Mouse (Mus musculus) MEL (cell line): Measurements from ENCODE around the gene Sipa1l1.

Source experiments
- CTCF ChIP-seq, 3 experiments: IDR thresholded peaks in 2 of 3; conservative IDR thresholded peaks in 1 of 3; 2 replicates each; pipeline ENCODE4 v1.5.1; 2011 to 2012; ENCODE audit warnings: low read length in 3 of 3, low read depth in 2 of 3, mild to moderate bottlenecking in 2 of 3, improper control_type of control experiment in 1 of 3, inconsistent platforms in 1 of 3, mixed read lengths in 1 of 3, moderate library complexity in 1 of 3; ENCODE audit not compliant: control insufficient read depth in 1 of 3, insufficient read depth in 1 of 3, poor library complexity in 1 of 3, severe bottlenecking in 1 of 3
- ETS1 ChIP-seq: IDR thresholded peaks from 2 replicates; pipeline ENCODE4 v1.6.1; 2012; ENCODE audit warnings: low read depth, mild to moderate bottlenecking, inconsistent platforms, low read length, improper control_type of control experiment, moderate library complexity
- GABPA ChIP-seq: IDR thresholded peaks from 2 replicates; pipeline ENCODE4 v1.6.1; 2012; ENCODE audit warnings: low read depth, mild to moderate bottlenecking, inconsistent platforms, low read length, improper control_type of control experiment, moderate library complexity
- GATA1 ChIP-seq: IDR thresholded peaks from 2 replicates; pipeline ENCODE4 v1.6.1; 2011; ENCODE audit warnings: low read depth, low read length, improper control_type of control experiment
- JUND ChIP-seq: IDR thresholded peaks from 2 replicates; pipeline ENCODE4 v1.6.1; 2011; ENCODE audit warnings: low read depth, mild to moderate bottlenecking, improper control_type of control experiment, low read length
- NELFE ChIP-seq: IDR thresholded peaks from 2 replicates; pipeline ENCODE4 v1.6.1; 2011; ENCODE audit warnings: low read depth, low read length, improper control_type of control experiment
- NRF1 ChIP-seq: IDR thresholded peaks from 2 replicates; pipeline ENCODE4 v1.6.1; 2014; ENCODE audit warnings: low read depth, mild to moderate bottlenecking, inconsistent platforms, low read length, improper control_type of control experiment, moderate library complexity; ENCODE audit not compliant: poor library complexity, insufficient read depth, severe bottlenecking
- POLR2A ChIP-seq, 2 experiments: IDR thresholded peaks; 2 replicates each; pipeline ENCODE4 v1.6.1; 2011 to 2012; ENCODE audit warnings: low read length in 2 of 2, mild to moderate bottlenecking in 2 of 2, control low read depth in 1 of 2, improper control_type of control experiment in 1 of 2, low read depth in 1 of 2, moderate library complexity in 1 of 2; ENCODE audit not compliant: control insufficient read depth in 1 of 2, insufficient read depth in 1 of 2, poor library complexity in 1 of 2
- SMC3 ChIP-seq: IDR thresholded peaks from 2 replicates; pipeline ENCODE4 v1.6.1; 2011; ENCODE audit warnings: low read depth, low read length, improper control_type of control experiment

GRCm38 (mm10) chr12:82469706-82470361 is 300.7 kb downstream of the Sipa1l1 start:
- TF ChIP-seq GATA1 (no peak), JUND (no peak), NELFE (peak; percentile 15; the same call in 1 of the 2 replicates), ETS1 (no peak; the same call in 1 of the 2 replicates), POLR2A (IDR thresholded peaks at IDR 0.05; ENCODE audit: control insufficient read depth in 1 of 2, insufficient read depth in 1 of 2, low read depth in 1 of 2, low read length in 2 of 2, poor library complexity in 1 of 2) (no peak), CTCF (IDR thresholded peaks at IDR 0.05 in 2 of 3, conservative IDR thresholded peaks at IDR 0.05 in 1 of 3; ENCODE audit: control insufficient read depth in 1 of 3, insufficient read depth in 1 of 3, low read depth in 2 of 3, low read length in 3 of 3, poor library complexity in 1 of 3, severe bottlenecking in 1 of 3) (peak; percentile 92 to 97 (median 95)), NRF1 (no peak), SMC3 (peak; percentile 97), GABPA (no peak)
